Mouse (Mus musculus) embryonic facial prominence, embryonic 11.5 days (tissue): Measurements from ENCODE around the gene Col4a1. TPM values are rescaled to one million over a fixed set of nuclear protein-coding genes. Genes with fewer than 3 reads are reported as not detected.
A peak's percentile ranks its signal among the peaks of the same experiment; 100 is the strongest.

ENCODE experiments used
- ATAC-seq: fragments of 200-750 bp; cut with Nextera tagmentation; replicated peaks from 2 replicates; pipeline ENCODE4 v1.8.0; 2017; ENCODE audit warnings: low read depth; ENCODE audit not compliant: insufficient number of reproducible peaks, low FRiP score, low TSS enrichment
- DNase-seq: peaks from one replicate; pipeline ENCODE4 v3.0.0-alpha.2; 2015; ENCODE audit warnings: low spot score
- H3K27ac ChIP-seq: fragments of 300-500 bp; sonication (generic); replicated peaks from 2 replicates; pipeline ENCODE4 v1.5.1; 2014; ENCODE audit warnings: mild to moderate bottlenecking, low read depth, low read length, control low read depth
- H3K27me3 ChIP-seq: fragments of 300-500 bp; sonication (generic); 2 replicates; pipeline ENCODE4 v1.6.1; 2014; ENCODE audit warnings: mild to moderate bottlenecking, low read length, moderate library complexity, mixed read lengths; ENCODE audit not compliant: control insufficient read depth, insufficient read depth
- H3K36me3 ChIP-seq: fragments of 300-500 bp; sonication (generic); replicated peaks from 2 replicates; pipeline ENCODE4 v1.6.1; 2014; ENCODE audit warnings: low read depth, mild to moderate bottlenecking, low read length, moderate library complexity, mixed read lengths; ENCODE audit not compliant: control insufficient read depth, insufficient read depth
- H3K4me1 ChIP-seq: fragments of 300-500 bp; sonication (generic); 2 replicates; pipeline ENCODE4 v1.6.1; 2014; ENCODE audit warnings: low read length, mixed read lengths; ENCODE audit not compliant: control insufficient read depth, insufficient read depth
- H3K4me2 ChIP-seq: fragments of 300-500 bp; sonication (generic); 2 replicates; pipeline ENCODE4 v1.6.1; 2014; ENCODE audit warnings: low read depth, mild to moderate bottlenecking, control low read depth, low read length, moderate library complexity
- H3K4me3 ChIP-seq: fragments of 300-500 bp; sonication (generic); 2 replicates; pipeline ENCODE4 v1.5.1; 2014; ENCODE audit warnings: low read depth, low read length, control low read depth
- H3K9ac ChIP-seq: fragments of 300-500 bp; sonication (generic); replicated peaks from 2 replicates; pipeline ENCODE4 v1.6.1; 2014; ENCODE audit warnings: mild to moderate bottlenecking, control low read depth, low read length
- H3K9me3 ChIP-seq: fragments of 300-500 bp; sonication (generic); replicated peaks from 2 replicates; pipeline ENCODE4 v1.6.1; 2016; ENCODE audit warnings: mild to moderate bottlenecking, low read length, inconsistent platforms, mixed read lengths; ENCODE audit not compliant: control insufficient read depth
- whole genome bisulfite sequencing: fragments of 180-500 bp; shearing (Covaris S2); extraction: QIAGEN DNeasy Blood & Tissue Kit; methylation state at CpG from one replicate; pipeline ENCODE4 v1.1.7; 2014; 5-methylcytosine and 5-hydroxymethylcytosine counted together
- polyA plus RNA-seq: library from polyadenylated mRNA; unstranded; fragments of >200 nt; fragmentation: Nextera tagmentation; extraction: Ambion mirVana; gene quantifications from 2 replicates; pipeline ENCODE4 v1.2.1, GENCODE M21; 2014

Gene Col4a1
- polyA plus RNA-seq, 1 experiment from 2014 or later, result 93.6 TPM

DNA sequence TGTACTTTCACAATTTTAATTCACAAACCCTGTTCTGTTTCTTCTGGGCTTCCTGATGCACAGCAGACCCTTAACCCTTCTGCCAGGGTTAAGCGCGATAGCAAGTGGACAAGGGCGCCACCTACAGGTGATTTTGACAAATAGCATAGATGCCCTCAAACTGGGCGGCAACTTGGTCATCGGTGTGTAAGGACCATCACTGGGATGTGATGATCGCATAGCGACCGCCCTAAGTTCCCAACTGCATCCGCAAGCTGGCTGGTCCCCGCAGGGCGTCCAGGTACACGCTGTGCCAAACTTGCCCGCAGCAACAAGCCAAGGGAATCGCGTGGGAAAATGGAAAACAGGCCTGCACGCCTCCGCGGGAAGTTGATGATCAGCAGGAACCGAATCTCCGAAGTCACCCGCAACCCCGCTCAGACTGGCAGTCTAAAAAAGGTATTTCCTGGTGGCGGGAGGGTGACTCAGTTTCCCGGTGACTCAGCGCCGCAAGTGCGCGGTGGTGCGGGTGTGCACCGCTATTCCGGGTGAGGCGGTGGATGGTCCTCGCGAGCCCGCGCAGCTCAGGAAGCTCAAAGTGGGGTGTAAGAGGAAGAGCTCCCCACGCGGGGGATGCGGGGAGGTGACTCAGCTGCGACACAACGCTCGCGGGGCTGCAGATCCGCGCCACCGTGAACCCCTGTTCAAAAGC lies 124.9 kb downstream of the Col4a1 start:
- no peaks in the 10 kb centered on the region; the same call in 1 of the 2 replicates for H3K36me3 ChIP-seq
- peak overlapping the region; percentile 42 for H3K4me3 ChIP-seq
- no peaks in the 10 kb centered on the region for H3K9me3 ChIP-seq
- no peaks in the 10 kb centered on the region for H3K27me3 ChIP-seq
- ATAC-seq (peak; percentile 26), DNase-seq (peak; percentile 91)
- H3K4me2 ChIP-seq, result peak overlapping the region; percentile 79
- no peak overlapping the region for H3K27ac ChIP-seq
- WGBS, result 1% methylated on average over 46 of the region's 46 CpGs
- H3K4me1 ChIP-seq, result peaks cover 5% of the 10 kb centered on the region
- peak overlapping the region; percentile 56 for H3K9ac ChIP-seq

DNA sequence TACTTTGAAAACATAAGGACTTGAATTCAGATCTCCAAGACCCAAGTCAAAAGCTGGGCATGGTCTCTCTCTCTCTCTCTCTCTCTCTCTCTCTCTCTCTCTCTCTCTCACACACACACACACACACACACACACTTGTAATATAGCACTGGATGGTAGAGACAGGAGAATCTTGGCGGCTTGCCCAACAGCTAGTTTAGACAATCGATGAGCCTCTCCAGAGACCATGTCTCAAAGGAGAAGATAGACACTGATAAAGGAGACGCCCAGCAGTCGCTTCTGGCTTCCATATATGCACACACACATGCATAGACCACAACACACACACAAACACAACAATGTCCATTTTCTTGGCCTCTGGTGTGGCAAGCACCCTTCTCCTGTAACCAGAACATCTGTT lies 126.2 kb downstream of the Col4a1 start:
- no peaks in the 10 kb centered on the region for H3K9me3 ChIP-seq
- H3K4me1 ChIP-seq, result peaks cover 5% of the 10 kb centered on the region
- H3K9ac ChIP-seq, result no peak overlapping the region
- WGBS, result 82% methylated on average over 4 of the region's 4 CpGs
- H3K27me3 ChIP-seq, result no peaks in the 10 kb centered on the region
- DNase-seq (no peak), ATAC-seq (no peak)
- H3K27ac ChIP-seq, result no peak overlapping the region
- H3K4me2 ChIP-seq, result no peak overlapping the region
- no peaks in the 10 kb centered on the region; the same call in 1 of the 2 replicates for H3K36me3 ChIP-seq
- H3K4me3 ChIP-seq, result no peak overlapping the region

DNA sequence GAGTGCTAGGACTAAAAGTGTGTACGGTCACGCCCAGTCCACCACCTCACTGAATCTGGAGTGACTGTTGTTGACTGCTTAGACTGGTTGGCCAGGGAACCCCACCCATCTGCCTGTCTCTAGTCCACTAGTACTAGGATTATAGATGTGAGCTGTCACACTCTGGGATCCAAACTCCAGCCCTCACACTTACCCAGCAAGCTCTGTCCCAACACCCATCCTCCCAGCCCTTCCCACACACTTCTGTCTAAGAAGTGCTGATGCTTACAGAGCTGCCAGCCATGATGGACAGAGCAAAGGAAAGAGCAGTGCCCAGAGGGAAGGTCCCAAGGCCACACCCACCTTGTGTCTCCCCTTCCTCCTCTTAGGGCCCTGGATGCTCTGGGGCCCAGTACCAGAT lies 127.0 kb downstream of the Col4a1 start:
- Histone ChIP-seq H3K4me1 (peaks cover 5% of the 10 kb centered on the region), H3K4me2 (no peak overlapping the region), H3K9ac (no peak overlapping the region), H3K36me3 (no peaks in the 10 kb centered on the region; the same call in 1 of the 2 replicates), H3K27ac (no peak overlapping the region), H3K4me3 (no peak overlapping the region), H3K9me3 (no peaks in the 10 kb centered on the region), H3K27me3 (no peaks in the 10 kb centered on the region)
- no peak for ATAC-seq
- DNase-seq, result no peak
- WGBS, result 89% methylated on average over 2 of the region's 2 CpGs

DNA sequence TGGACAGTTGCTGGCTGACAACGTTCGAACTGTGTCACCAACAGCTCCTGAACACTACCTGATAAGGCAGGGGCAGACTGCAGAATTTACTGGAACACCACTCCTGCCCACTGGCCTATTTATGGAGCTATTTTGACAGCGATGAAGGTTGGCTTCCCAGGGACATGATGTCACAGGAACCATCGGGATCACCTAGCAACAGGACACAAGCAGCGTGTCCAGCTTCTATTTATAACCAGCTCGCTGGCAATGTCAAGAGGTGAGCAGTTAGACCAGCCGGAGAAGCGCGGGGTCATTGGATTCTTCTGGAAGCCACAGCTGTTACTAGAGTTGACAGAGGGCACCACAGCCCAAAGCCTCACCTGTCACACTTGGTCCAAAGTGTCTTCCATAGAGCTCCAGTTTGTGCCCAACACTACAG lies 129.0 kb downstream of the Col4a1 start:
- Histone ChIP-seq H3K4me2 (no peak overlapping the region), H3K4me1 (peaks cover 5% of the 10 kb centered on the region), H3K4me3 (no peak overlapping the region), H3K9me3 (no peaks in the 10 kb centered on the region), H3K27me3 (no peaks in the 10 kb centered on the region), H3K36me3 (no peaks in the 10 kb centered on the region; the same call in 1 of the 2 replicates), H3K27ac (no peak overlapping the region), H3K9ac (no peak overlapping the region)
- 68% methylated on average over 9 of the region's 9 CpGs for WGBS
- no peak for DNase-seq
- ATAC-seq, result no peak

DNA sequence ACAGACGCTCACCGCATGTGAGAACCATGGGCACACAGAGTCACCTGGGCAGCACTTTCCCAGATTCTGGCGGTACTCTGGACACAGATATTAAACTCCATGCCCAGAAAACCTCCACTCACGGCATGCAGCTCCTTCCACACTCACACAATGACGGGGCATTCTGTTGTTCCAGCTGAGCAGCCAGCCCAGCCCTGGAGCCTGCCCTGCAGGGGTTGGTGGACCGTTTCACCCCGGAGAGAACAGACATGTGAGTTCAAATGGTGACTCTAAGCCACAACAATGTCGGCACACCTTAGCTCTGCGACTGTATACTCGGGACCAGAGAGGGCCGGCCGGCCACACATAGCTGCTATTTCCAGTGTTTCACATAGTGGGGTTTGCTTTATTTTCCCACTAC lies 130.0 kb downstream of the Col4a1 start:
- no peak for ATAC-seq
- no peak overlapping the region for H3K27ac ChIP-seq
- H3K9ac ChIP-seq, result no peak overlapping the region
- no peaks in the 10 kb centered on the region for H3K36me3 ChIP-seq
- no peaks in the 10 kb centered on the region for H3K27me3 ChIP-seq
- DNase-seq, result no peak
- no peak overlapping the region for H3K4me2 ChIP-seq
- 81% methylated on average over 12 of the region's 12 CpGs for WGBS
- H3K4me1 ChIP-seq, result no peaks in the 10 kb centered on the region
- H3K4me3 ChIP-seq, result no peak overlapping the region
- no peaks in the 10 kb centered on the region for H3K9me3 ChIP-seq

DNA sequence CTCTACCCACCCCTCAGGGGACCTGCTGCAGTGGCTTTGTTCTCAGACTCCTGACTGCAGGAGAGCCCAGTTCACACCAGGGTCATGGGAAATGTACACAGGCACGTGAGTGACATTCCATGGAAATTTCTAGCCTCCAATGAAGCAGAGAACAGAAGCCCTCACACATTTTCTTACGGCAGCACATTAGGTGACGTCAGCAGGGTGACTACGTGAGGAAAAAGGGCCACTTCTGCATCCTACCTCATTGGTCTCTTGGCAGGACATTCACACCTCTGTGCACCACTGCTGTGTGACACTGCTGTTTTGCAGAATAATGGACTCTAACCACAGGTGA lies 130.5 kb downstream of the Col4a1 start:
- no peak overlapping the region for H3K27ac ChIP-seq
- 67% methylated on average over 4 of the region's 4 CpGs for WGBS
- DNase-seq, result no peak

DNA sequence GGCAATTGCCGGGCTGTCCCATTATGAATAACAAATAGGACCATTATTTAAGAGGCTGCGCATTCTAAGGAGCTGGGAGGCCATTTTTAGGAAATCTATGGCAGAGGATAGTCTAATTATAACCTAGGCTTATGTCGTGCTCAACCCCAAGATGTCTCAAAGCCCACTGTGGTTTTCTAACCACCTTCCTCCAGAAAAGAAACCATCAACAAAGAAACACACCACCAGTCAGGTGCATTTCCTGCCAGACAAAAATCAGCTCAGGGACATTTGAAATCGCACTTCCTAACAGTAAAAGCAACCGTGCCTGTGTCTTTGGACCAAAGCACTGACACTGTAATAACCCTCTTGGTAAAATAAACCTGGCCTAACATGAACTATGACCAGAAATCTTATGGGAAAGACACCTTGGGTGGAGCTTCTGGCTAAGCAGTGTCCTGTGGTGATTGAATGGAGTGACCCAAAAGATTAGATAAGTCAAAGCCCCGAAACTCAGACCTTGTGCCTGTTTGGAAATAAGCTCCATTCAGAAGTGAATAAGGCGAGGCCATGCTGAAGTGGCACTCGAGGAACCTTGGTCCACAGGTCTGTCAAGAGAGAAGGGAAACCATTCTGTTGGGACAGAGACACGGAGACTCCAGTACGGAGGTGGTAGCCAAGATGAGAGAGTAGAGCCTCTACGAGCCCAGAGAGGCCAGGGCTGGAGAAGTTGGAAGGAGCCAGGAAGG lies 131.0 kb downstream of the Col4a1 start:
- Histone ChIP-seq H3K4me1 (no peaks in the 10 kb centered on the region), H3K4me3 (no peak overlapping the region), H3K4me2 (no peak overlapping the region), H3K9ac (no peak overlapping the region), H3K36me3 (no peaks in the 10 kb centered on the region), H3K27me3 (no peaks in the 10 kb centered on the region), H3K27ac (no peak overlapping the region), H3K9me3 (no peaks in the 10 kb centered on the region)
- DNase-seq, result no peak
- WGBS, result 74% methylated on average over 11 of the region's 11 CpGs
- ATAC-seq, result no peak

More for the DNA sequence above, 130.5 kb downstream of the Col4a1 start:
- Histone ChIP-seq H3K4me2 (no peak overlapping the region), H3K36me3 (no peaks in the 10 kb centered on the region), H3K27me3 (no peaks in the 10 kb centered on the region), H3K4me1 (no peaks in the 10 kb centered on the region), H3K9me3 (no peaks in the 10 kb centered on the region), H3K9ac (no peak overlapping the region), H3K4me3 (no peak overlapping the region)
- no peak for ATAC-seq

DNA sequence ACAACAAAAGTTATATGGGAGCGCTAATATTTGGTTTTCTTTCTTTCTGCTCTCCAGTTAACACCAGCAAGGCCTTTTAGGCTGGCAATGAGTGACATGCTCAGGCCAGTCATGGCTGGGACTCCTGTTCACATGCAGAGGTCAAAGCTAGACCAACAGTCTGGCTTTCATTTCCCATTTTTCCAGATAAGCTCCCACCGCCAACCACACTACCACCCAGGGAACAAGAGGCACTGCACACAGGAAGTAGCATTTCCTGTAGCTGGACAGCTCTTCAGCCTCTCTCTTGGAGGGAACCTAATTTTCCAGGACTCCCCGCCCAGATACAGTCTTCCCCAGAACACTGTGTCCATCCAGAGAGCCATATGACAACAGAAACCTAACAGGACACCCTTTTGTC lies 132.8 kb downstream of the Col4a1 start:
- H3K9ac ChIP-seq, result no peak overlapping the region
- WGBS, result 79% methylated on average over 3 of the region's 3 CpGs

More for the DNA sequence above, 132.8 kb downstream of the Col4a1 start:
- no peaks in the 10 kb centered on the region for H3K4me1 ChIP-seq
- no peak for DNase-seq
- no peaks in the 10 kb centered on the region for H3K9me3 ChIP-seq
- no peaks in the 10 kb centered on the region for H3K27me3 ChIP-seq
- no peak overlapping the region for H3K4me3 ChIP-seq
- H3K4me2 ChIP-seq, result no peak overlapping the region
- H3K36me3 ChIP-seq, result no peaks in the 10 kb centered on the region
- ATAC-seq, result no peak
- no peak overlapping the region for H3K27ac ChIP-seq
